Mouse (Mus musculus) monocyte, adult 2 months (primary cell): Measurements from ENCODE around the gene Slu7.
A peak's percentile ranks its signal among the peaks of the same experiment; 100 is the strongest.

ENCODE experiments used
- DNase-seq, 2 experiments: peaks; one replicate each; pipeline ENCODE4 v3.0.0; 2022; ENCODE audit warnings: low spot score in 2 of 2, low read depth in 1 of 2

The Slu7 gene

GRCm38 (mm10) chr11:43433254-43434023 is at the start of gene Slu7:
Gene Slu7 (plus strand): TSS chr11:43433744.
- DNase-seq = peak in 1 of 2 experiments; percentile 50

GRCm38 (mm10) chr11:43385055-43385649 is 48.4 kb upstream of the Slu7 start:
- peak; percentile 67 to 88 for DNase-seq

GRCm38 (mm10) chr11:43385716-43386115 is 47.8 kb upstream of the Slu7 start:
- DNase-seq = no peak

- no peak for DNase-seq
Measured at GRCm38 (mm10) chr11:43387004-43387880, 46.3 kb upstream of the Slu7 start.

GRCm38 (mm10) chr11:43388122-43389097 is 45.1 kb upstream of the Slu7 start:
- DNase-seq = no peak

- no peak for DNase-seq
Measured at GRCm38 (mm10) chr11:43389118-43389517, 44.4 kb upstream of the Slu7 start.

- DNase-seq = no peak
Measured at GRCm38 (mm10) chr11:43392757-43393156, 40.8 kb upstream of the Slu7 start.

GRCm38 (mm10) chr11:43393325-43393724 is 40.2 kb upstream of the Slu7 start:
- DNase-seq = no peak

GRCm38 (mm10) chr11:43395073-43395948 is 38.2 kb upstream of the Slu7 start:
- peak in 1 of 2 experiments; percentile 52 for DNase-seq

GRCm38 (mm10) chr11:43396246-43396645 is 37.3 kb upstream of the Slu7 start:
- DNase-seq = no peak

GRCm38 (mm10) chr11:43396672-43397071 is 36.9 kb upstream of the Slu7 start:
- no peak for DNase-seq

GRCm38 (mm10) chr11:43399297-43399696 is 34.2 kb upstream of the Slu7 start:
- DNase-seq = no peak

- no peak for DNase-seq
Measured at GRCm38 (mm10) chr11:43400131-43400530, 33.4 kb upstream of the Slu7 start.

- no peak for DNase-seq
Measured at GRCm38 (mm10) chr11:43404150-43404807, 29.3 kb upstream of the Slu7 start.

- no peak for DNase-seq
Measured at GRCm38 (mm10) chr11:43408888-43409287, 24.7 kb upstream of the Slu7 start.

- no peak for DNase-seq
Measured at GRCm38 (mm10) chr11:43410291-43410690, 23.3 kb upstream of the Slu7 start.

GRCm38 (mm10) chr11:43411413-43411812 is 22.1 kb upstream of the Slu7 start:
- peak; percentile 49 to 78 for DNase-seq

- peak; percentile 30 to 57 for DNase-seq
Measured at GRCm38 (mm10) chr11:43412771-43413451, 20.6 kb upstream of the Slu7 start.
